Mouse (Mus musculus): ENCODE measurements around the gene Plekhg4.

The Plekhg4 gene

DNA sequence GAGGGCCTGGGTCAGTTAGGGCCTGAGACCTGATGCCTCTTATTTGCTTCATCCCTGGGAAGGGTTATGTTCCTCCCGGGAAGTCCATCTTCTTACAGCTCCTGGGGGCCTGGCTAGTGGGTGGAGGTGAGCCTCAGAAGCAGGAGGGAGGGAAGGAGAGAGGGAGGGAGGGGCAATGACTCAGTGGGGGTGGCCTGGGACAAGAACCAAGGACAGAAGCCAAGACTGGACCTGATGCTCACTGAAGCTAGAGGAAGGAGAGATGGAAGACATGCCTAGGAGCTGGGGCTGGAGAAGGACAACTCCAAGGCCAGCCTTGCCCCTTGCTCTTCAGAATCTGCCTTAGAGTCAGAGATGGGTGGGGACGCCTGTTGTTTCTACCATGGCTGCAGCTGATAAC lies at the start of gene Plekhg4:
TSS of gene Plekhg4 (plus strand) at position 243 of the 400 bp plus-strand sequence.
- DNase-seq = no peak

DNA sequence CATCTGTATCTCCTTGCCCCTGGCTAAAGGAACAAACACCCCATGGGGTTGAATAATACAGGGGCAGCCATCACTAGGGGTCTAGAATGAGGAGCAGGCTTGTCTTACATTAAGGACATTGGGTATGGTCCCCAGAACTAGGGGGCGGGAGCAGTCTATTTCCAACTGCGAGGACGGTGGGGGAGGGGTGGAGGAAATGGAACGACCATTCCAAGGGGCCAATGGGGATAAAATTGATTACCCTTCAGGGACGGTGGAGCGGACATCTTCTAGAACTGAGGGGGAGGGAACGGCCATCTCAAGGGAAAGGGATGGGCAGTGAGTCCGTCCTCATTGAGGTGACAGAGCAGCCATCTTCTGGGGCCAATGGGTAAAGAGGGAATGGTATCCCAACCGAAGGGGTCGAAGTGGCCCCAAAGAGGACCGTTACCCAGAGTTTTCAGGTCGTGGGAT lies 47.4 kb upstream of the Plekhg4 start:
- no peak for DNase-seq

DNA sequence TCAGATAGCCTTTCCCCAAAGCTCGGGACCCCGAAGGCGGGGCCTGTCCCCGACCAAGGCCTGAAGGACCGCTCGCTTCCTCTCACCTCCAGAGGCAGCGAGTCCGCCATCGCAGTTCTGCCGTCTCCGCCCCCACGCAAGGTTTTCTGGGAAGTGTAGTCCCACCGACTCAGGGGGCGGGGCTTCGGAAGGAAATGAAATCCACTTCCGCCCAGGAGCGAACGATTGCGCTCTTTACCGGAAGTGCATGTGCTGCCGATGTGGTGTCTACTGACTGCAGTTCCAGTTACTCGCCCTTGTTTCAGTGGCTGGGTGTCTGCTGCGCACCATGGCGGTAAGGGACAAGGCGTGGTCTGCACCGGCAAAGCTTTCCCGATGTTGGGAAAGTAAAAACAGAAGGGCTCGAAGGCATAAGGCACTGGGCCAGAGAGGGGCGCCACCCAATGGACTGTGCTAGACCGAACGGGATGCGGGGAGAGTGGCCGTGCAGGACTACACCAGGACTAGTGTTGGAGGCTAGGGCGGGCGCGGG lies 46.9 kb upstream of the Plekhg4 start, which contains the start of the genes Lrrc29 and Tmem208:
TSS of gene Lrrc29 (minus strand) at position 138 of the 532 bp plus-strand sequence.
TSS of gene Tmem208 (plus strand) at position 214 of the 532 bp plus-strand sequence.
- peak; percentile 97 for DNase-seq

DNA sequence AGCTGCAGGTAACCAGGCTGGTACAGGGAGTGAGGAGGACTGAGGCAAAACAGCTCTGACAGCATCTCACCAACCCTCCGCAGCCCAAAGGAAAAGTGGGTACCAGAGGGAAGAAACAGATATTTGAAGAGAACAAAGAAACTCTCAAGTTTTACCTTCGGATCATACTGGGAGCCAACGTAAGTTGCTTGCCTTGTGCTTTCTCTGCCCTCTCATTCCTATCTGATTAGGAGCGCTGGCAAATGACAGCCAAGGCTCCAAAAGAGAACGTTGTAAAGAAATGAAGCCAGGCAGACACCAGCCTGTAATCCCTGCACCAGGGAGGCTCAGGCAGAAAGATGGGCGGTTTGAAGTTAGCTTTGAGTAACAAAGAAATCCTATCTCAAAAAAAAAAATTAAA lies 46.1 kb upstream of the Plekhg4 start:
- no peak for DNase-seq

DNA sequence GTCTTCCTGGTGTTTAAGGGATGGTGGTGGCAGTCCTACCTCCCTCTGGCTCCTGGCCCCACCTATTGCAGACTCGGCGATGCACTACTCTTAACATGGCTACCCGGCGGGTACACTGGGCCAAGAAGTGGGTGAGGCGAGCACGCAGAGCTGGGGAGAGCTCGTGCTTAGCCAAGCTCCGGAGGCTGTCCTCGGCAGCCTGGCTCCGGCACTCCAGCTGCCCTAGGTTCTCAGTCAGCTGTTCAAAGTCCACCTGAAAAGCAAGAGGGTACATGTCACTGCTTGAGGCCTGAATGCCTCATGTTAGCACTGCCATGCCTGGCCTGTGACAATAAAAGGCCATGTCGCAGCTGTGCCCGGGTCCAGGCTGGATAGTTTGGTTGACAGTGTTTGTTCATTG lies 42.7 kb upstream of the Plekhg4 start:
- DNase-seq = no peak

DNA sequence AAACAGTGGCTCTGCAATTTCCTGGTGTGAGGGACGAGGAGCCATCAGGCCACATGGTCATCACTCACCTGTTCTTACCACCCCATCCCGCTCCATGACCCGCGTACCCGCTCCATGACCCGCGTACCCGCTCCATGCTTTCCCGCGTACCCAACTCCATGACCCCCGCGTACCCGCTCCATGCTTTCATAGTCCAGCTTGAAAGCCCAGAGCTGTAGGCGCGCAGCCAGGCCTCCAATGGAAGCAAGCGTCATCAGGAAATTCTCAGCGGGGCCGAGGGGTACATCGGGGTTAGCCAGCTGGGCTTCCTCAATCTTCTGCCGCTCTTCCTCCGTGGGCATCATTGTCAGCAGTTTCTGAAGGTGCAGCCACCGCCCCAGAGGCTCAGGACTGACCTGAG lies 41.6 kb upstream of the Plekhg4 start:
- no peak for DNase-seq

DNA sequence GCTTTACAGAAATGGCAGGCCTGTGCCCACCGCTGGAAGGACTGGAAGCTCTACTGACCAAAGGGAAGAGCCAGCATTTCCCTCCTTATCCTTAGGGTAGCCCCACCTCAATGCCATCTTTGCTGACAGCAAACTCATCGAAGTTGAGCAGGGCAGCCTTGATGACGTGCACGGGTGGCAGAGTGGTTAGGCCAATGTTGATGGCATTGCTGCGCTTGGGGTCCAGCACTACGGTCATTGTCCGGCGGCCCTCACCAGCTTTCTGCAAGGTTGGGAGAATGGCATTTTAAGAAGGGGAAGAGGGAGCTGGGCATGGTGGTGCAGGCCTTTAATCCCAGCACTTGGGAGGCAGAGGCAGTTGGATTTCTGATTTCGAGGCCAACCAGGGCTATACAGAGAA lies 41.1 kb upstream of the Plekhg4 start:
- DNase-seq = no peak

DNA sequence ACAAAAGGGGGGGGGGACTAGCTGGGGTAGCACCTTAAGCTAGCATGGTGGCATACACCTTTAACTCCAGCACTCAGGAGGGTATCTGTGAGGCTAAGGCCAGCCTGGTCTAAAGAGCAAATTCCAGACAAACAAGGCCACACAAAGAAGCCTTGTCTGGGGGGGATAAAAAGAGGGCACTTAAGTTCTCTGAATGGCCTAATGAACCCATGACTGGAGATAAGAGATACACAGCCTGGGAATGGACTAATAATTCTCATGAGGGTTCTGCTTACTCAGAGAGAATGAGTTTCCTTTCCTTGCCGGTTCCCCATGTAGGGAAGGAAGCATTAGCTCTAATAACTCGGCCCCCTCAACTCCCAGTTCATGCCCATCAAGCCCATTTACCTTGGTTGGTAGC lies 40.6 kb upstream of the Plekhg4 start:
- no peak for DNase-seq

DNA sequence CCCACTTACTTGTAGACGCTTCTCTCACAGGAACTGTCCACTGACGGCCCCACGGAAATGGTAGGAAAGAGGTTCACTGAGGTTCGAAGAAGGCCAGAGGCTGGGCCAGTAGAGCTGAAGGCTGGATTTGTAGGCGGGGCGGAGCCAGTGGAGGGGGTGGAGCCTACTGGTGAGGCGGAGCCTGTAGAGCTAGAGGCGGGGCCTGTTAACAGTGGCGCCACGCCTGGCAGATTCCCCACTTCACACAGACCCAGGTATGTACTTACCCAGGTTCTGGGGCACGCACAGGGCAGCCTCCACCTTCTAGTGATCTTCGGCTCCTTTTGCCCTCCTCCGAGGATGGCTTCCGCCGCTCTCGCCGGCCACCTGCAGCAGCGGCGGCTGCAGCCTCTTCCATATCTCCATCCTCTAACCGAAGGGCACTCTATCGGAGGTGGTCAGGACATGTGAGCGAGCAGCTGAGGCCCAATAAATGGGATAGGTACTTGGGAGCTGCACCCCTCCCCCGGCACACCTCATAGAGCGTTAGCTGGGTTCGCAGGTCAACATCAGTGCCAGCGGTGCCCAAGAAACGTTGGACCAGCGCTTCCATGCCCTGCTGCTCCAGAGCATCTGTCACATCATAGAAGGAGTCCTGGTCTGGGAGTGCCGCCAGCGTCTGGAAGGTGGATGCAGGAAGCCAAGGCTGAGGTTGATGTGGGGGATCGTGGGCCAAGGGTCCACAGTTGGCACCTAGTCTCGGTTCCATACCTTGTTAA lies 36.5 kb upstream of the Plekhg4 start:
- DNase-seq = no peak

DNA sequence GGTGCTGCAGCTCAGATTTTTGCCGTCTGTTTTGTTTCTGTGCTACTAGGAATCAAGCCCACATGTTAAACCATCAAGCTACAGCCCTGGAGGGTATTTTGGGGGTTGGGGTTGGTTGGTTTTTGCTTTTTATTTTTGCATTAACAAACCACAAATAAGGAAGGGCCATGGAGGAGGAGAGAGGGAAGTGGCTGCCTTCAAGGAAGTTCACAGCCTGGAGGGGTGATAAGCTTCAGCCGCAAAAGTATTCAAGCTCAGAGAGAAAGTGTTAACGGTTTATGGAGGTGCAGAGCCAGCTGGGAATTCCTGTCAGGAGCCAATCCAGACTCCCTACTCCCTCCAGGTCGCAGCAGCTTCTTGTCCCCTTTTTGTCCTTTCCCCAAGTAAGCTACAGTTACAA lies 34.1 kb upstream of the Plekhg4 start:
- no peak for DNase-seq

DNA sequence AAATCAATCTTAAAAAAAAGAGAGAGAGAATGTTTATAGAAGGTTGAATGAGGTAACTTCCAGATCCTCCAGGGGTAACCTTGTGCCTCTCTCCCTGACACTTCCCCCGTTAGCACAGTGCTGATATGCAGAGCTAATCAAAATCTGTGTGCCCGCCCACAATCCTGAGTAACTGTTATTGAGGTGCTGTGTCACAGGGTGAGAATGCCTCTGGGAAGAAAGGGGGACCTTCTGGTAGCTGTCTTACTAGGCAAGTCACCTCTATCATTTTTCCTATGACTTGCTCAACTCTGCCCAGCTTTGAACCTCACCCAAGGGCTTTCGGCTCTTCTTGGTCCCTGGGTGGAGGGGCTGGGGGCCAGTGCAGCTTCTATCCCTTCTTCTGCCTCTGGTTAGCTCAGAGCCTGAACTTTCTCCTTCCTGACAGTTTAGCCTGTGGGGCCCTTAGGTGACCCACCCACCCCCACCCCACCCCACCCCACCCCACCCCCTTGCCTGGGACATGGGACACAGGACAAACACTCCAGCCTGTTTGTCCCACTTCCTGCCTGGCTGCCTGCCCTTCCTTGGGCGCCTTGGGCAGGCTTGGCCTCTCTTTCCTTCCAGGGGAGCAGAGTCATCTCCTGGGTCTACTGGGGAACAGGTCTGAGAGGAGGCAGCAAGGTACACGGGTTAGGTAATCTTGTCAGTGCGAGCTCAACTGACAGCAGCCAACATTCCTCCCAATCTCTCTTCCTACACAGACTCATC lies 33.0 kb upstream of the Plekhg4 start:
- peak; percentile 50 for DNase-seq

DNA sequence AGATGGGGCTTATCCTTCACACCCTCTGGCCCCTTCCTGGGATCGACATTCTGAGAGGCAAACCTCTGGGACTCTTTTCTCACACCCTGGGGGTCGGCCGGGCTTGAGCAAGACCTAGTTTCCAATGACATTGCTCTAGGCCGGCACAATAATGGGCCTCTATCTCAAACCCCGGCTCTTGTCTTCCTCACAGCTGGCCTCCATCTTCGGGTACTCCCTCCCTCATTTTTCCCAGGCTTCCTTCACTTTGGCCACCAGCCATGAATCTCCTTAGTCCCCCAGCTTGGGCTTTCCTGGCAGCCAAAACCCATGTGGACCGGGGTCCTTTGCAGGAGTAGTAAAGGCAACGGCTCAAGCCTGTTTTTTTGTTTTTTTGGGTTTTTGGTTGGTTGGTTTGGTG lies 31.7 kb upstream of the Plekhg4 start:
- no peak for DNase-seq

DNA sequence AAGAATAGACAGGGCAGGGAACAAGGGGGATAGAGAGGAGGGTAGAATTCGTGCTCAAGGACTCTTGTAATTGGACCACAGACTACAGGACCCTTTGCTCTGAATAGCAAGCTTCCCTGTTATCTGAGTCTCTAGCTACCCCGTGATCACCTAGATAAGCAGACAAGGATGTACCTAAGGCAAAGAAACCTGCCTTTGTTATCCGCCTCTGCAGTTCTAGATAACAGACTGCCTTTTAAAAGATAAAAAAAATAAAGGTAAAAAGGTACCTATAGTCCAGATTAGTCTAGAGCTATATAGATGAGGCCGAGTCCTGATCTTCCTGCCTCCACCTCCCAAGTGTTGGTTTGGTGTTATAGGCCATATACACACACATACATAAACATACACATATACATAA lies 30.3 kb upstream of the Plekhg4 start:
- no peak for DNase-seq

DNA sequence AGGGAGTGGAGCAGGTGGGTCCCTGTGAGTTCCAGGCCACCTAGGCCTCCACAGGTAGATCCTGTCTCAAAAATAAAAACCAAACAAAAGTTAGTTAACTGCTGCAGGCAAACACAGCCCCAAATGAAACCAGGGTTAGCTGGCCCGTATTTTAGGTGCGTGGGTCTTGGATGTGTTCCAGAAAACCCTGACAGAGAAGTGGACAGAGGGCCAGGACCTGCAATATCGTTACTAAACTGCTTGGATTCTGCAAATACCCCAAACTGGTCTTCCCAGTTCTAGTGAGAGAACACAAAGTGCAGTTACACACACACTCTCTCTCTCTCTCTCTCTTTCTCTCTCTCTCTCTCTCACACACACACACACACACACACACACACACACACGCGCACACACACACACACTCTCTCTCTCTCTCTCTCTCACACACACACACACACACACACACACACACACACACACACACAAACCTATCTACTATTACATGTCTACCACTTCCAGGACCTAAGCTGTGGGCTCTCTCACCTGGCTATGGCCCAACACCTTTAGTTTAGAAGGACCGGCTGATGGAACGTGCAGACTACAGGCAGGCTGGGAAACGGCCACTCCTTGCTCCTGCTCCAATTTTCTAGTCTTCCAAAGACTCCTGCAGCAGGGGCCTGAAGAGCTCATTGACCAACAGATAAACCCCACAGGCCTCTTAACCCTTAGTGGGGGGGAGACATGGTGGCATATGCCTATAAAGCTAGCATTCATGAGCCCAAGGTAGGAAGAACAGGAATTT lies 29.1 kb upstream of the Plekhg4 start:
- no peak for DNase-seq

DNA sequence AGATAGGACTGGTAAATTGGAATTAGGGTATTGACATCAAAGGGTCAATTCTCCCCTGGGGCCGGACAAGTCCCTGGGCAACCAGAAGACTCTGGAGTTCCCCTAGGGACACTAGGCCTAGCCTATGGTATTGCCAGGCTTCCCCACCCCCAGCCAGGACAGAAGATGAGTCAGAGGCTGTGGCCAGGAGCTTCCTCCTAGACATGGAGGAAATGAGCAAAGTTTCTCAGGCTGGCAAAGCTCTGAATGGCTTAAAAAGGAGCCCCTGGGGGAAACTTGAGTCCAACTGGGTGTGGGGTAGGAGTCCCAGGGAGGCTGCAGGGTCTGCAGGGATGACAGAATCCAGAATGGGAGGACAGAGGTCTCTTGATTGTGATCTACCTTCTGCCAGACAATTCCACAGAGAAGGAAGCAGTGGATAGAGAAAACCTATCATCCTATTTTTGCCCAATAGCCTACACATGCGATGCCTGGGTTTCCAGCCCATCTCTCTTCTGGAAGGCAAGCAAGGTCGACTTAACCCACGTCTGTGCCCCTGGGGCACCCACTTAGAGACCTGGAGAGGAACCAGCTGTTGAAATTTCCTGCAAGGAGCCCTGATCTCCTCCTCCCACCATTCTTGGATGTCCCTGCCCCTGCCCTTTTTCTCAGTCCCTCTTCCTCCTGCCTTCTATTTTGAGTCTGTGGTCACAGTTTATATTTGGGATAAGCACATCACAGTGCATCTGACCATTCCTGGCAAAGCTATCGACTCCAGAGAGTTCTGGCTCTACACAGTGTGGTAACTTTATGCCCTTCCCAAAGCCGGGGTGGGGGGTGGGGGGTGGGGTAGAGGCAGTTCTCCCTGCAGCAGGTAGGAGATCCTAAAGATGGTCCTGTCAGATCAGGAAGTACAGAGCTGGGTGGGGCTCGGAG lies 27.8 kb upstream of the Plekhg4 start:
- DNase-seq = no peak

DNA sequence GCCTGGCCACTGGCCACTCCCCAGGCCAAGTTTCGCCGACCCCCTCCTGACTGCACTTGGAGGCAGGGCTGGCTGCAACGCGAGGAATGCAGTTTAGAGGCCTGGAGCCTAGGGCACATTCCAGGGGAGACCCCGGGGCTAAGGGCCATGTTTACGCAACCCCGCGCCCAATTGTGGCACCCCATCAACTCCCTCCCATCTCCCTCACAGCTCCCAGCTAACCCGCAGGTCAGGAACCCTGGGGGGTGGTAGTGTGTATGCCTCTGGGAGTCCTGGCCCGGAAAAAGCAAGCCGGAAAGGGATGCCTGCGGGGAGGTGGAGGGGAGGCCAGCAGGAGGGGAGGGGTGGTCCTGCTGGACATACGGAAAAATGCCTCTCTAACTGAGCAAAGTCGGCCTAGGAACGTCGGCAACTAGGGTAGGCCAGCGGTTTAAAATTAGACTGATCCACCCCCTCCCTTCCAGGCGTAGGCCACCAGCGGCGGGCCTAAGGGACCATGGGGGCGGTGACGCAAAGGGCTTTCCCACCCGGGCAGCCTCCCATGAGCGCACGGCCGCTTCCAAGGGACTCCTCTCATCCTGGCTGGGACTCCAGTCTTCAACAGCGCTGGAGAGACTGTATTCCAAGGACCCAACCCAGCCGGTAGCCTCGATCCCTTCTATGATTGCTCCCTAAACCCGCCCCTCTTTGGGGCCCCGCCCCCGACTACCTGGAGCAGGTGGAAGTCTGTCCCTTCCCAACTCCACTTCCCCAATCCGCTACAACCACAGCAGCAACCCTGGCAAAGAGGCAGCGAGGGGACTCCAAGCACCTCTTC lies 26.3 kb upstream of the Plekhg4 start:
- DNase-seq = peak; percentile 78

DNA sequence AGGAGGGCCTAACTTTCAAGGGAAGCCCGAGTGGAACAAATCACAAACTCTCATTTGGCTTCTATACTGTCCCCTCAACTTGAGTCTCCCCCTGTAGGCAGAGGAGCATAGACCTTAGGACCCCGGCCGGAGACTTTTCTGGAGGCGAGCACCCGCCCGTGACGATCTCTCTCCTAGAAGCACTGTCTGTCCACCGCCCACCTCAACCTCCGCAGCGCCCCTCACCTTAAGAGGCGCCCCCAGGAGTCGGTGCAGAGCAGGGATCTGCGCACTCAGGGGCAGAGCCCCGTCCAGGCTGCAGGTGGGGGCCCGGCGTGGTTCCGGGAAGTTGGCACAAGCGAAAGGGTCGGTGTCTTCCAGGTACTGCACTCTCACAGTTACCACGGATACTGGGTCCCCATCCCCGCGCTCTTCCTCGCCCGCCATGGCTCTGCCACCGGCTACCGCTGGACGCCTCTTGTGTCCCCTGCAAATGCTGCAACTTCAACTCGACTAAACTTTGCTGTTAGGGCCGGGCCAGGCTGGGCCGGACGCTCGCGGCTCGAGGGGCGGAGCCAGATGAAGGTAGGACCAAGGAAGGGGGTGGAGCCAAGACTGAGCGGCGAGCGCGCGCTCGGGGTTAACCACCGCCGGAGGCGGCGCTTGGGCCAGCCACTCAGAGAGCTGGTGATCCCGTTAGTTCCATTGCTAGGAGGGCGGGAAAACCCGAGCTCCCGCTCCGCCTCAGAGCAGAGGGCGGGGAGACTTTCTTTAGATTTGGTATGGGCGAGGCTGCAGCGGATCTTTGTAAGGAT lies 25.4 kb upstream of the Plekhg4 start, which contains the start of gene Fhod1:
TSS of gene Fhod1 (minus strand) at position 526 of the 794 bp plus-strand sequence.
- peak; percentile 95 for DNase-seq

DNA sequence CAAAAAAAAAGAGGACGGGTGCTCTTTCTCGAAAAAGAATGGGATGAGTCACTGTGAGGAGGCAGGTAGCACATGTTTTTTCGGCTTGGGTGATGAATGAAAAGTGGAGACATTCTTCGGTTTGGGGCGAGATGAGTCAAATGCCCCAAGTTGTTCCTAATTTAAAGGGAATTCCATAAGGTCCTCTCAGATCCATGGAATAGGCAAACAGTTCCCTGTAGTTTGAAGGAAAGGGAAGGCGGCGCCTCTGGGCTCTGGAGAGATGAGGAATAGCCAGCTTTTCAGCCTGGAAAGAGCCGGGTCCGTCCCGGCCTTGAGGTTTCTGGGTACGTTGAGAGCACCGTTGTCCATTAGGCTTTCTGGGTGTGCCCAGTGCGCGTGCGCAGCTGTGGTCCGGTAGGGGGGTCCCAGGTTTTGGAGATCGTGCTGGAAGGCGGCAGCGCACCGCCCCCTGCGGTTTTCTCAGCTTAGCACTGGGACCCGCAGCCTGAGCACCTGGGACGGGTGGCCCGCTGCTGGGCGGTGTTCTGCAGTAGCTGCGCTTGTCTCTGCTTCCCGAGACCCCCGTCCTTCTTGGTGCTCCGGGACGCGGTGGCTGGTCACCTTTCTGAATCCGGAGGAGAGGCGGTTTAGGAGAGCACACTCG lies 24.5 kb upstream of the Plekhg4 start, which contains the start of gene Slc9a5:
TSS of gene Slc9a5 (plus strand) at position 394 of the 646 bp plus-strand sequence.
- peak; percentile 36 for DNase-seq

DNA sequence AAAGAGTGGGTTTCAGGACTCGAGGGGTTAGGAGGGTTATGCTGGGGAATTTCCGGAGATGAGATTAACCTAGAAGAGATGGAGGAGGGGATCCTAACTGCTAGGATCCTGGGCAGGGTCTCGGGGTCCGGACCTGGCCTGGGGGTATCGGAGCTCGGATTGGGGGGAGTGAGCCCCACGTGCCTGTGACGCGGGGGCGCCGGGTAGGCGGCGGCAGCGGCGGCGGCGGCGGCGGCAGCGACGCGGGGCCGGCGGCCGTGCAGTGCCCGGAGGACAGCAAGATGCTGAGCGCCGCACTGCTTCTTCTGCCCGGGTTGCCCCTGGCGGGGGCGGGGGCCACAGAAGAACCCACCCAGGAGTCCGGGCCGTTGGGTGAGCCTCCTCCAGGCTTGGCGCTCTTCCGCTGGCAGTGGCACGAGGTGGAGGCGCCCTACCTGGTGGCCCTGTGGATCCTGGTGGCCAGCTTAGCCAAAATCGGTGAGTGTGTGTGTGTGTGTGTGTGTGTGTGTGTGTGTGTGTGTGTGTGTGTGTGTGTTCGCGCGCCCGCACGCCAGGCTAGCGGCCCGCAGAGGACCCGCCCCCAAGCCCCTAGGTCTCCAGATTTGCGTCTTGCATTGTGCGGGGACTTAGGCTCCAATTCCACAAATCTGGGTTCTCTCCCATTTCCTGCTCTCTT lies 23.8 kb upstream of the Plekhg4 start:
- DNase-seq = no peak

Measured in kidney, adult 18-20 months (tissue).